Mouse (Mus musculus) neutrophil, adult 59 days (primary cell): Measurements from ENCODE around the gene Pkd2. TPM values are rescaled to one million over a fixed set of nuclear protein-coding genes. Genes with fewer than 3 reads are reported as not detected.

Experiments used
- total RNA-seq, 2 experiments: library from RNA; stranded (reverse); gene quantifications; 1 replicate in 1 of 2; 2 replicates in 1 of 2; pipeline ENCODE4 v1.2.4; 2023

Pkd2 gene
- 1 to 10 TPM; 1.5 to 2.1 TPM for total RNA-seq

GRCm38 (mm10) chr5:104458832-104459705, at the start of gene Pkd2:
TSS of gene Pkd2 (plus strand) at chr5:104459450.

DNA sequence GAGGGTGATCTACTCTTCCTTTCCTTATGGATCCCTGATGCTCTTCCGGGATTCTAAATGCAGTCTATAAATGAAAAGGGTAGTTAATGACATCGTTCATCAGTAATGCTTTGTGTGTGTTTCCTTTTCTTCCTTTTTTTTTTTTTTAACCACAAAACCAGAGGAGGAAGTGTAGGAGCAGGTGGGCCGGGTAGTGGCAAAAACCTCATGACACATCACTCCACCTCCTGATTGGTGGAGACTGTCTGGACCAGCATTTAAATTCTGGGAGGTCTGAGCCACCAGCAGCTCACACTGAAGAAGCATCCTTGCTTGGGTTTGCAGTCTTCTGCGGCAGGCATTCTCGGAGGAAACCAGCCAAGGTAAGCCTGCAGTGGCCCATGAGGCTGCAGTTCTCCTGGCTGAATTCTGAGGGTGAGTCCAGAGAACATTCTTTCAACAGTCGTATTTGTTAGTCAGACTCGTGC, 24.4 kb upstream of the Pkd2 start, which contains the start of gene Spp1:
Spp1 (plus strand) TSS at position 284 of the 467 bp plus-strand sequence.

GRCm38 (mm10) chr5:104508195-104508891, 49.1 kb downstream of the Pkd2 start, which contains the start of gene BC005561:
TSS of gene BC005561 (plus strand) at chr5:104508352.

Other genes with a start within 250 kb of the Pkd2 start
- gene Ibsp, start 160.3 kb upstream of the Pkd2 start, total RNA-seq, result 1 to 10 TPM in 1 of 2 experiments, under 1 TPM in 1; 0.89 to 1.5 TPM
- gene Mepe, start 134.1 kb upstream of the Pkd2 start, total RNA-seq, result not detected
- gene Spp1, start 24.3 kb upstream of the Pkd2 start, total RNA-seq, result 10 to 100 TPM in 1 of 2 experiments, 1 to 10 TPM in 1; 7.0 to 10.1 TPM
- gene BC005561, start 48.9 kb downstream of the Pkd2 start, total RNA-seq, result 1 to 10 TPM; 2.9 to 3.3 TPM